Mouse (Mus musculus): ENCODE results near the gene Trim2. TPM values are rescaled to one million over a fixed set of nuclear protein-coding genes. Genes with fewer than 3 reads are reported as not detected.
A peak's percentile ranks its signal among the peaks of the same experiment; 100 is the strongest.

Trim2 gene
- polyA plus RNA-seq, 1 experiment from 2014 or later, result 159 TPM

GRCm38 (mm10) chr3:84260837-84261236 is 45.8 kb downstream of the Trim2 start:
- Histone ChIP-seq H3K27me3 (replicated peaks) (no peaks in the 10 kb centered on the region), H3K4me2 (peak overlapping the region; percentile 89; the same call in 1 of the 2 replicates), H3K9me3 (no peaks in the 10 kb centered on the region), H3K27ac (peak overlapping the region; percentile 96), H3K4me1 (peaks cover 40% of the 10 kb centered on the region), H3K4me3 (no peak overlapping the region), H3K36me3 (replicated peaks) (no peaks in the 10 kb centered on the region), H3K9ac (0 out of 2 replicates have a peak overlapping the region, but pooled peaks have one; percentile 92)
- WGBS, result 26% methylated on average over 7 of the region's 7 CpGs
- ATAC-seq (replicated peaks), result no peak

- peak; percentile 62 for ATAC-seq (replicated peaks)
- Histone ChIP-seq H3K27me3 (replicated peaks) (no peaks in the 10 kb centered on the region), H3K4me3 (peak overlapping the region; percentile 72), H3K4me1 (peaks cover 34% of the 10 kb centered on the region), H3K9me3 (no peaks in the 10 kb centered on the region), H3K36me3 (replicated peaks) (no peaks in the 10 kb centered on the region), H3K9ac (peak overlapping the region; percentile 92), H3K4me2 (peak overlapping the region; percentile 89), H3K27ac (peak overlapping the region; percentile 96)
- 4% methylated on average over 5 of the region's 8 CpGs for WGBS
These were observed 46.6 kb downstream of the Trim2 start for GRCm38 (mm10) chr3:84260024-84260535.

- peak overlapping the region; percentile 92 for H3K9ac ChIP-seq
- H3K27ac ChIP-seq, result peak overlapping the region; percentile 96
- H3K36me3 ChIP-seq (replicated peaks), result no peaks in the 10 kb centered on the region
- H3K27me3 ChIP-seq (replicated peaks), result no peaks in the 10 kb centered on the region
- peak; percentile 89 for ATAC-seq (replicated peaks)
- H3K9me3 ChIP-seq, result no peaks in the 10 kb centered on the region
- H3K4me2 ChIP-seq, result peak overlapping the region; percentile 89
- under 1% methylated on average over 74 of the region's 74 CpGs for WGBS
- H3K4me3 ChIP-seq, result peak overlapping the region; percentile 72
- H3K4me1 ChIP-seq, result peaks cover 30% of the 10 kb centered on the region
These were observed 47.2 kb downstream of the Trim2 start for GRCm38 (mm10) chr3:84259281-84260023.

GRCm38 (mm10) chr3:84258518-84259031 is 48.1 kb downstream of the Trim2 start:
- Histone ChIP-seq H3K27ac (peak overlapping the region; percentile 96), H3K4me2 (peak overlapping the region; percentile 89), H3K27me3 (replicated peaks) (no peaks in the 10 kb centered on the region), H3K36me3 (replicated peaks) (no peaks in the 10 kb centered on the region), H3K9ac (peak overlapping the region; percentile 92), H3K4me3 (peak overlapping the region; percentile 72), H3K4me1 (peaks cover 30% of the 10 kb centered on the region), H3K9me3 (no peaks in the 10 kb centered on the region)
- 6% methylated on average over 13 of the region's 13 CpGs for WGBS
- ATAC-seq (replicated peaks), result 0 out of 2 replicates have a peak, but pooled peaks have one; percentile 0

- H3K27me3 ChIP-seq (replicated peaks), result no peaks in the 10 kb centered on the region
- ATAC-seq (replicated peaks), result no peak
- no peak overlapping the region for H3K27ac ChIP-seq
- H3K9me3 ChIP-seq, result no peaks in the 10 kb centered on the region
- WGBS, result 26% methylated on average over 10 of the region's 10 CpGs
- peaks cover 35% of the 10 kb centered on the region for H3K4me1 ChIP-seq
- no peaks in the 10 kb centered on the region for H3K36me3 ChIP-seq (replicated peaks)
- H3K9ac ChIP-seq, result peak overlapping the region; percentile 92; the same call in 1 of the 2 replicates
- peak overlapping the region; percentile 89 for H3K4me2 ChIP-seq
- peak overlapping the region; percentile 72 for H3K4me3 ChIP-seq
These were observed 48.6 kb downstream of the Trim2 start for GRCm38 (mm10) chr3:84257989-84258517.

- H3K9ac ChIP-seq, result no peak overlapping the region
- 89% methylated on average over 2 of the region's 2 CpGs for WGBS
- no peaks in the 10 kb centered on the region for H3K9me3 ChIP-seq
- H3K4me1 ChIP-seq, result peaks cover 34% of the 10 kb centered on the region
- H3K27me3 ChIP-seq (replicated peaks), result no peaks in the 10 kb centered on the region
- no peak overlapping the region for H3K4me2 ChIP-seq
- H3K27ac ChIP-seq, result peak overlapping the region; percentile 61
- no peak overlapping the region for H3K4me3 ChIP-seq
- ATAC-seq (replicated peaks), result no peak
- H3K36me3 ChIP-seq (replicated peaks), result no peaks in the 10 kb centered on the region
These were observed 52.2 kb downstream of the Trim2 start for GRCm38 (mm10) chr3:84254520-84254878.

- 18% methylated on average over 9 of the region's 9 CpGs for WGBS
These were observed 52.8 kb downstream of the Trim2 start for GRCm38 (mm10) chr3:84253655-84254519.

GRCm38 (mm10) chr3:84252776-84253654 is 53.7 kb downstream of the Trim2 start:
- H3K27ac ChIP-seq, result peak overlapping the region; percentile 61
- H3K4me2 ChIP-seq, result peak overlapping the region; percentile 5; the same call in 1 of the 2 replicates
- WGBS, result 35% methylated on average over 11 of the region's 11 CpGs
- H3K9me3 ChIP-seq, result no peaks in the 10 kb centered on the region
- ATAC-seq (replicated peaks), result peak; percentile 79
- no peak overlapping the region for H3K4me3 ChIP-seq
- H3K9ac ChIP-seq, result no peak overlapping the region
- H3K4me1 ChIP-seq, result peaks cover 40% of the 10 kb centered on the region
- no peaks in the 10 kb centered on the region for H3K27me3 ChIP-seq (replicated peaks)
- H3K36me3 ChIP-seq (replicated peaks), result no peaks in the 10 kb centered on the region

More at GRCm38 (mm10) chr3:84253655-84254519, 52.8 kb downstream of the Trim2 start:
- no peaks in the 10 kb centered on the region for H3K9me3 ChIP-seq
- 0 out of 2 replicates have a peak, but pooled peaks have one; percentile 38 for ATAC-seq (replicated peaks)
- no peak overlapping the region for H3K4me3 ChIP-seq
- peak overlapping the region; percentile 61 for H3K27ac ChIP-seq
- 0 out of 2 replicates have a peak overlapping the region, but pooled peaks have one; percentile 1 for H3K4me2 ChIP-seq
- peaks cover 35% of the 10 kb centered on the region for H3K4me1 ChIP-seq
- no peaks in the 10 kb centered on the region for H3K27me3 ChIP-seq (replicated peaks)
- H3K36me3 ChIP-seq (replicated peaks), result no peaks in the 10 kb centered on the region
- no peak overlapping the region for H3K9ac ChIP-seq

- Histone ChIP-seq H3K9me3 (no peaks in the 10 kb centered on the region), H3K27me3 (replicated peaks) (no peaks in the 10 kb centered on the region), H3K9ac (no peak overlapping the region), H3K36me3 (replicated peaks) (no peaks in the 10 kb centered on the region), H3K4me1 (peaks cover 37% of the 10 kb centered on the region), H3K4me3 (no peak overlapping the region), H3K27ac (no peak overlapping the region), H3K4me2 (no peak overlapping the region)
- no peak for ATAC-seq (replicated peaks)
- 81% methylated on average over 4 of the region's 4 CpGs for WGBS
These were observed 55.0 kb downstream of the Trim2 start for GRCm38 (mm10) chr3:84251721-84252120.

GRCm38 (mm10) chr3:84250275-84250674 is 56.4 kb downstream of the Trim2 start:
- Histone ChIP-seq H3K4me2 (no peak overlapping the region), H3K9me3 (no peaks in the 10 kb centered on the region), H3K9ac (no peak overlapping the region), H3K36me3 (replicated peaks) (no peaks in the 10 kb centered on the region), H3K27ac (no peak overlapping the region), H3K4me3 (no peak overlapping the region), H3K27me3 (replicated peaks) (no peaks in the 10 kb centered on the region), H3K4me1 (peaks cover 37% of the 10 kb centered on the region)
- no peak for ATAC-seq (replicated peaks)
- WGBS, result 98% methylated on average over 7 of the region's 7 CpGs

GRCm38 (mm10) chr3:84247789-84248188 is 58.9 kb downstream of the Trim2 start:
- ATAC-seq (replicated peaks), result no peak
- H3K9ac ChIP-seq, result no peak overlapping the region
- no peaks in the 10 kb centered on the region for H3K9me3 ChIP-seq
- no peak overlapping the region for H3K4me3 ChIP-seq
- peaks cover 20% of the 10 kb centered on the region for H3K4me1 ChIP-seq
- H3K36me3 ChIP-seq (replicated peaks), result no peaks in the 10 kb centered on the region
- no peak overlapping the region for H3K4me2 ChIP-seq
- no peak overlapping the region; the same call in 1 of the 2 replicates for H3K27ac ChIP-seq
- H3K27me3 ChIP-seq (replicated peaks), result no peaks in the 10 kb centered on the region
- WGBS, result 40% methylated on average over 8 of the region's 8 CpGs
